Mouse (Mus musculus) kidney, embryonic 14.5 days (tissue): Measurements from ENCODE around the gene Cdc25b. TPM values are rescaled to one million over a fixed set of nuclear protein-coding genes. Genes with fewer than 3 reads are reported as not detected.

Experiments
- ATAC-seq: fragments of 200-750 bp; cut with Nextera tagmentation; 2 replicates; pipeline ENCODE4 v1.8.0; 2017; ENCODE audit warnings: moderate number of reproducible peaks, mild to moderate bottlenecking, moderate TSS enrichment, moderate library complexity; ENCODE audit not compliant: low FRiP score, low TSS enrichment
- H3K27ac ChIP-seq: fragments of 300-500 bp; sonication (generic); 2 replicates; pipeline ENCODE4 v1.5.1; 2014; ENCODE audit warnings: low read depth, mild to moderate bottlenecking, low read length, moderate library complexity, mixed read lengths
- H3K27me3 ChIP-seq: fragments of 300-500 bp; sonication (generic); 2 replicates; pipeline ENCODE4 v1.6.1; 2014; ENCODE audit warnings: mild to moderate bottlenecking, low read length; ENCODE audit not compliant: control insufficient read depth, insufficient read depth
- H3K36me3 ChIP-seq: fragments of 300-500 bp; sonication (generic); 2 replicates; pipeline ENCODE4 v1.6.1; 2014; ENCODE audit warnings: low read length, mixed read lengths; ENCODE audit not compliant: control insufficient read depth, insufficient read depth
- H3K4me1 ChIP-seq: fragments of 300-500 bp; sonication (generic); 2 replicates; pipeline ENCODE4 v1.6.1; 2014; ENCODE audit warnings: low read length, mixed read lengths; ENCODE audit not compliant: control insufficient read depth, insufficient read depth
- H3K4me2 ChIP-seq: fragments of 300-500 bp; sonication (generic); replicated peaks from 2 replicates; pipeline ENCODE4 v1.6.1; 2014; ENCODE audit warnings: low read depth, mild to moderate bottlenecking, low read length
- H3K4me3 ChIP-seq: fragments of 300-500 bp; sonication (generic); 2 replicates; pipeline ENCODE4 v1.5.1; 2014; ENCODE audit warnings: mild to moderate bottlenecking, low read length
- H3K9ac ChIP-seq: fragments of 300-500 bp; sonication (generic); 2 replicates; pipeline ENCODE4 v1.6.1; 2014; ENCODE audit warnings: low read depth, mild to moderate bottlenecking, low read length, moderate library complexity
- H3K9me3 ChIP-seq: fragments of 300-500 bp; sonication (generic); 2 replicates; pipeline ENCODE4 v1.6.1; 2016; ENCODE audit warnings: low read length; ENCODE audit not compliant: control insufficient read depth
- WGBS: fragments of 180-500 bp; shearing (Covaris S2); extraction: QIAGEN DNeasy Blood & Tissue Kit; methylation state at CpG from one replicate; pipeline ENCODE4 v1.1.7; 2014; 5-methylcytosine and 5-hydroxymethylcytosine counted together
- polyA plus RNA-seq: library from polyadenylated mRNA; unstranded; fragments of >200 nt; fragmentation: Nextera tagmentation; extraction: Ambion mirVana; gene quantifications from 2 replicates; pipeline ENCODE4 v1.2.1, GENCODE M21; 2014

Cdc25b gene
- polyA plus RNA-seq, 1 experiment from 2014 or later = 55.7 TPM

- 94% methylated on average over 2 of the region's 2 CpGs for WGBS
- no peak overlapping the region for H3K27ac ChIP-seq
- H3K9me3 ChIP-seq = no peaks in the 10 kb centered on the region
These were observed 21.6 kb downstream of the Cdc25b start for GRCm38 (mm10) chr2:131208356-131208755.

GRCm38 (mm10) chr2:131209125-131209795, 22.5 kb downstream of the Cdc25b start:
- peak overlapping the region; percentile 58 for H3K4me2 ChIP-seq
- peak overlapping the region; percentile 65; the same call in 1 of the 2 replicates for H3K9ac ChIP-seq
- H3K4me1 ChIP-seq = peaks cover 14% of the 10 kb centered on the region
- 76% methylated on average over 4 of the region's 4 CpGs for WGBS
- no peaks in the 10 kb centered on the region for H3K27me3 ChIP-seq
- peaks cover 4% of the 10 kb centered on the region; the same call in 1 of the 2 replicates for H3K36me3 ChIP-seq
- ATAC-seq = no peak
- H3K27ac ChIP-seq = peak overlapping the region; percentile 74; the same call in 1 of the 2 replicates
- H3K9me3 ChIP-seq = no peaks in the 10 kb centered on the region
- H3K4me3 ChIP-seq = peak overlapping the region; percentile 62

More at GRCm38 (mm10) chr2:131208356-131208755, 21.6 kb downstream of the Cdc25b start:
- peaks cover 14% of the 10 kb centered on the region for H3K4me1 ChIP-seq
- no peak overlapping the region for H3K4me3 ChIP-seq
- H3K4me2 ChIP-seq = no peak overlapping the region
- H3K36me3 ChIP-seq = peaks cover 4% of the 10 kb centered on the region; the same call in 1 of the 2 replicates
- no peak overlapping the region for H3K9ac ChIP-seq
- no peaks in the 10 kb centered on the region for H3K27me3 ChIP-seq
- ATAC-seq = no peak

- ATAC-seq = peak; percentile 98
- Histone ChIP-seq H3K36me3 (peaks cover 4% of the 10 kb centered on the region; the same call in 1 of the 2 replicates), H3K4me2 (peak overlapping the region; percentile 58), H3K27me3 (no peaks in the 10 kb centered on the region), H3K27ac (peak overlapping the region; percentile 74), H3K4me1 (peaks cover 7% of the 10 kb centered on the region; the same call in 1 of the 2 replicates), H3K9ac (peak overlapping the region; percentile 65), H3K9me3 (no peaks in the 10 kb centered on the region), H3K4me3 (peak overlapping the region; percentile 62)
- WGBS = 2% methylated on average over 50 of the region's 50 CpGs
These were observed 23.4 kb downstream of the Cdc25b start for GRCm38 (mm10) chr2:131209969-131210792.

GRCm38 (mm10) chr2:131211026-131211615, 24.4 kb downstream of the Cdc25b start:
- ATAC-seq = no peak
- 67% methylated on average over 9 of the region's 9 CpGs for whole genome bisulfite sequencing
- Histone ChIP-seq H3K4me3 (peak overlapping the region; percentile 62), H3K36me3 (peaks cover 4% of the 10 kb centered on the region; the same call in 1 of the 2 replicates), H3K9ac (peak overlapping the region; percentile 65), H3K9me3 (no peaks in the 10 kb centered on the region), H3K27ac (peak overlapping the region; percentile 74; the same call in 1 of the 2 replicates), H3K27me3 (no peaks in the 10 kb centered on the region), H3K4me1 (peaks cover 4% of the 10 kb centered on the region; the same call in 1 of the 2 replicates), H3K4me2 (peak overlapping the region; percentile 58)

GRCm38 (mm10) chr2:131213773-131214172, 27.0 kb downstream of the Cdc25b start:
- ATAC-seq = no peak
- H3K9ac ChIP-seq = no peak overlapping the region
- H3K27me3 ChIP-seq = no peaks in the 10 kb centered on the region
- H3K9me3 ChIP-seq = no peaks in the 10 kb centered on the region
- no peak overlapping the region for H3K27ac ChIP-seq
- H3K36me3 ChIP-seq = peaks cover 4% of the 10 kb centered on the region; the same call in 1 of the 2 replicates
- 88% methylated on average over 7 of the region's 7 CpGs for WGBS
- H3K4me1 ChIP-seq = peaks cover 4% of the 10 kb centered on the region; the same call in 1 of the 2 replicates
- H3K4me2 ChIP-seq = no peak overlapping the region
- H3K4me3 ChIP-seq = no peak overlapping the region

- Histone ChIP-seq H3K27me3 (no peaks in the 10 kb centered on the region), H3K9ac (no peak overlapping the region), H3K27ac (no peak overlapping the region), H3K4me1 (peaks cover 1% of the 10 kb centered on the region; the same call in 1 of the 2 replicates), H3K36me3 (peaks cover 4% of the 10 kb centered on the region; the same call in 1 of the 2 replicates), H3K4me3 (no peak overlapping the region), H3K4me2 (no peak overlapping the region), H3K9me3 (no peaks in the 10 kb centered on the region)
- WGBS = 76% methylated on average over 7 of the region's 7 CpGs
- no peak for ATAC-seq
These were observed 29.5 kb downstream of the Cdc25b start for GRCm38 (mm10) chr2:131215941-131216858.

- no peak for ATAC-seq
- no peak overlapping the region for H3K27ac ChIP-seq
- H3K4me2 ChIP-seq = no peak overlapping the region
- H3K9me3 ChIP-seq = no peaks in the 10 kb centered on the region
- no peaks in the 10 kb centered on the region for H3K27me3 ChIP-seq
- no peak overlapping the region for H3K9ac ChIP-seq
- 62% methylated on average over 4 of the region's 4 CpGs for WGBS
- no peaks in the 10 kb centered on the region for H3K36me3 ChIP-seq
- no peak overlapping the region for H3K4me3 ChIP-seq
- peaks cover 3% of the 10 kb centered on the region; the same call in 1 of the 2 replicates for H3K4me1 ChIP-seq
These were observed 33.3 kb downstream of the Cdc25b start for GRCm38 (mm10) chr2:131220030-131220429.
